Mouse (Mus musculus) kidney, postnatal 0 days (tissue): Measurements from ENCODE around the gene Hpd. TPM values are rescaled to one million over a fixed set of nuclear protein-coding genes. Genes with fewer than 3 reads are reported as not detected.
A peak's percentile ranks its signal among the peaks of the same experiment; 100 is the strongest.

ENCODE experiments used
- ATAC-seq: fragments of 200-750 bp; cut with Nextera tagmentation; replicated peaks from 2 replicates; pipeline ENCODE4 v1.8.0; 2017; ENCODE audit warnings: low read depth, moderate number of reproducible peaks, moderate TSS enrichment, moderate library complexity; ENCODE audit not compliant: low FRiP score
- DNase-seq: peaks from one replicate; pipeline ENCODE4 v3.0.0-alpha.2; 2016; ENCODE audit warnings: low spot score
- H3K27ac ChIP-seq: fragments of 300-500 bp; sonication (generic); 2 replicates; pipeline ENCODE4 v1.5.1; 2014; ENCODE audit warnings: mild to moderate bottlenecking
- H3K27me3 ChIP-seq: fragments of 300-500 bp; sonication (generic); 2 replicates; pipeline ENCODE4 v1.6.1; 2014; ENCODE audit warnings: low read length, mixed read lengths; ENCODE audit not compliant: insufficient read depth
- H3K36me3 ChIP-seq: fragments of 300-500 bp; sonication (generic); 2 replicates; pipeline ENCODE4 v1.6.1; 2014; ENCODE audit warnings: low read length, mixed read lengths; ENCODE audit not compliant: insufficient read depth
- H3K4me1 ChIP-seq: fragments of 300-500 bp; sonication (generic); replicated peaks from 2 replicates; pipeline ENCODE4 v1.6.1; 2014; ENCODE audit warnings: antibody characterized with exemption, low read length, mixed read lengths; ENCODE audit not compliant: insufficient read depth
- H3K4me2 ChIP-seq: fragments of 300-500 bp; sonication (generic); 2 replicates; pipeline ENCODE4 v1.6.1; 2014; ENCODE audit warnings: mild to moderate bottlenecking, low read length, moderate library complexity, mixed read lengths
- H3K4me3 ChIP-seq: fragments of 300-500 bp; sonication (generic); replicated peaks from 2 replicates; pipeline ENCODE4 v1.5.1; 2014; ENCODE audit warnings: low read depth, low read length
- H3K9ac ChIP-seq: fragments of 300-500 bp; sonication (generic); 2 replicates; pipeline ENCODE4 v1.6.1; 2014; ENCODE audit warnings: low read depth, low read length
- H3K9me3 ChIP-seq: fragments of 300-500 bp; sonication (generic); replicated peaks from 2 replicates; pipeline ENCODE4 v1.6.1; 2016; ENCODE audit warnings: low read length, inconsistent platforms, mixed read lengths
- CTCF ChIP-seq: IDR thresholded peaks from 2 replicates; pipeline ENCODE4 v1.5.1; 2016; ENCODE audit warnings: antibody characterized with exemption, low read depth, mild to moderate bottlenecking, moderate library complexity
- WGBS: fragments of 180-500 bp; shearing (Covaris S2); extraction: QIAGEN DNeasy Blood & Tissue Kit; methylation state at CpG from one replicate; pipeline ENCODE4 v1.1.7; 2014; 5-methylcytosine and 5-hydroxymethylcytosine counted together
- polyA plus RNA-seq: library from polyadenylated mRNA; unstranded; fragments of >200 nt; fragmentation: Nextera tagmentation; extraction: Ambion mirVana; gene quantifications from 2 replicates; pipeline ENCODE4 v1.2.1, GENCODE M21; 2015

Hpd gene
- polyA plus RNA-seq, 1 experiment from 2014 or later = 0.45 TPM

DNA sequence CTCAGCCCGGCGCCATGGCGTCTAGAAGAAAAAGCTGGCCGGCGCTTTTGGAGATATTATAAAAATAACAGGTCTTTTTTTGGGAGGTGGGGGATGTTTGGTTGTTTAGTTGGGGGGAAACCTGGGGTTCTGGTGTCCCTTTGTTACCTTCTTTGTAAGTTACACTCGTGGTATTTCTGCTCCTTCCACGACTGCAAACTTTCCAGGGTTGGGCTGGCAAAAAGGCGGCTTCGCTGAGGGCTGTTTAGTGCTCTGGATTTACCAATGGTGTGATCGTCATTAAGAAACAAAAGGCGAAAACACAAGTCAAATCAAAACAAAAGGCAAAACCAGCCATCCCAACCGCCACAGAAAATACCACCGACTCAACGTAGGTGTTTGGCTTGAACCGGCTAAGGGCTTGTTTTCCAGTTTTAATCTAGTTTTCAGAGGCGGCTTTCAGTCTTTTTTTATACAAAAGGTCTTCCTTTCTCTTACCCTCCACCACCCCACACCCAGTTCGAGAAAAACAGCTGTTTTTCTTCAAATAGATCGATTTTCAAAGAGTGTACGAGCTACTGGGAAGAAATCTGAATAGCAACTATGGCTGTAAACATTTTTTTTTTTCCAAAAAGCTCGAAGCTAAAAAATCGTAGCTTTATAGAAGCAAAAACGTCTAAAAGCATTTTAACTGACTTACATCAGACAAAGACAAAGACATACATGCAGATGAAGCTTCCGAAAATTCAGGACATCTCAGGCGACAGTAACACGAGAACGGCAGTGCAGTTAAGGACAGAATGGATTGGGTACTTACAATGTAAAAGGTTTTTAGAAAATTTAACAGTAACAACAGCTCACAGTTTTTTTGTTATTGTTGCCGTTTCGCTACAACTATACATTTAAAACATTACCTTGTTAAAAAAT, 42.6 kb downstream of the Hpd start:
- Histone ChIP-seq H3K27ac (peak overlapping the region; percentile 100), H3K36me3 (no peaks in the 10 kb centered on the region), H3K9me3 (no peaks in the 10 kb centered on the region), H3K9ac (peak overlapping the region; percentile 94), H3K27me3 (no peaks in the 10 kb centered on the region), H3K4me3 (peak overlapping the region; percentile 87), H3K4me1 (peaks cover 43% of the 10 kb centered on the region), H3K4me2 (peak overlapping the region; percentile 100)
- no peak for DNase-seq
- TF ChIP-seq CTCF = no peak
- ATAC-seq = no peak
- under 1% methylated on average over 28 of the region's 28 CpGs for WGBS

DNA sequence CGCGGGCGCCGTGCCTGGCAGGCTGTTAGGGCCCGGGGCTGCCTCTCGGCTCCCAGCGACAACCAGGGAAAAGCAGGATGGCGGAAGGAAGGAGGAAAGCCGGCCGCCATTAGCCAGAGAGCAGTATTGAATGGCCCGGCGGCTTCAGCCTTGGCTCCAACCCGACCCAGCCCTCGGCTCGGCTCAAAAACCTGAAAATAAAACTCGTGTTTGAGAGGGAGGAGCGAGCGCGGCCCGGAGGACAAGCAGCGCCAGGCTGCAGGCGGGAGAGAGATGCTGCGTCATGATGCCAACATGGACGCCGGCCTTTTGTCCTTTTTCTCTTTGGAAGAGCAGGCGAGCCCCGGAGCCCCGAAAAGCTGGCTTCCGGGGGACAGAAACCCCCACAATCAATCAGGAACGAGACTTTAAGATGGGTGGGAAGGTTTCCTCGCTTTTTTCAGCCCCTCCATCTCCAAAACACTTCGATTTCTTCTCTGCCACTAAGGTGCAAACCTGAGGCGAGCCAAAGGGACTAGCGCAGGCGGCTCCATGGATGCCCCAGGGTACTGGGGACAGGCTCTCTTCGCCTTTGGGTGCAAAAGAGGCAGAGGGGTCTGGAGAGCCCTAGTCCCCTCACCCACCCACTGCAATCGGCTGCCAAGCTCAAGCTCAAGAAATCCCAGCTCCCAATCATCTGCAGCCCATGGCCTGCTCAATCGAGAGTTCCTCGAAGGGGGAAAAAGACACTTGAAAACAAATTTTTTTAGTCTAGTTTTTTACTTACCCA, 43.4 kb downstream of the Hpd start:
- peak overlapping the region; percentile 100 for H3K4me2 ChIP-seq
- no peaks in the 10 kb centered on the region for H3K27me3 ChIP-seq
- peak overlapping the region; percentile 94 for H3K9ac ChIP-seq
- DNase-seq = peak; percentile 92
- no peaks in the 10 kb centered on the region for H3K36me3 ChIP-seq
- peak overlapping the region; percentile 100 for H3K27ac ChIP-seq
- peaks cover 43% of the 10 kb centered on the region for H3K4me1 ChIP-seq
- no peak for TF ChIP-seq CTCF
- no peaks in the 10 kb centered on the region for H3K9me3 ChIP-seq
- no peak for ATAC-seq
- H3K4me3 ChIP-seq = peak overlapping the region; percentile 87
- WGBS = under 1% methylated on average over 39 of the region's 39 CpGs

DNA sequence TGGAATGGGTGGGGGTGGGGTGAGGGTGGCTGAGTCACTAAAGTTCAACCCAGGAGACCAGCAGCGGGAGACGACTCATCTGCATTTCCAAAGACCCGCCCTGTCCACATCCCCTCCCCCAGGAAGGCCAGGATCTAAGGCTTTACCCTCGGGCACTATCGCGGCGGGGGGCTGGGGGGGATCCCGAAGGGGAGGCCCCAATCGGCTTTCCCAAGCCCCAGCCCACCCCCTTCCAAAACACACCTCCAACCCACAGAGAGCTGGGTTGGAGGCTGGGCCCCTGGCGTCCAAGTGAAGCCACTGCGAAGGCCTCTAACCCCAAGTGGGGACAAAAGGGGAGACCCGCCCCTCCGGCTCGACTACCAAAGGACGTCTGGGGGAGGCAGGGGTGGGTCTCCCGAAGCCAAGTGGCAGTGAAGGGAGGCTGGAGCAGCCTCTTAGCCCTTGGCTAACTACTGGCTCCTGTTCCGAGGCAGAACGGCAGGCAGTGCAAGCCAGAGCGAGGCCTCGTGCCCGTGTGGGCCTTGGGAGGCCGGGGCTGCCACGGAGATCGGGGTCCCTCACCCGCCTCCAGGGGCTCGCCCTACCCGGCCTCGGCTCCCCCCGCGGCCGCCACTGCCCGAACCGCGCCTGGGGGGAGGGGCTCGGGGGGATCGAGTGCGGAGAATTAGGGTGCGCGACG, 44.2 kb downstream of the Hpd start:
- no peaks in the 10 kb centered on the region for H3K36me3 ChIP-seq
- H3K27ac ChIP-seq = peak overlapping the region; percentile 100
- peak; percentile 92 for DNase-seq
- peak; percentile 43 for ATAC-seq
- peaks cover 45% of the 10 kb centered on the region for H3K4me1 ChIP-seq
- peak overlapping the region; percentile 87 for H3K4me3 ChIP-seq
- H3K9ac ChIP-seq = peak overlapping the region; percentile 94
- WGBS = under 1% methylated on average over 30 of the region's 40 CpGs
- H3K9me3 ChIP-seq = no peaks in the 10 kb centered on the region
- H3K4me2 ChIP-seq = peak overlapping the region; percentile 100
- peak; percentile 27; the same call in 1 of the 2 replicates for TF ChIP-seq CTCF
- H3K27me3 ChIP-seq = no peaks in the 10 kb centered on the region

DNA sequence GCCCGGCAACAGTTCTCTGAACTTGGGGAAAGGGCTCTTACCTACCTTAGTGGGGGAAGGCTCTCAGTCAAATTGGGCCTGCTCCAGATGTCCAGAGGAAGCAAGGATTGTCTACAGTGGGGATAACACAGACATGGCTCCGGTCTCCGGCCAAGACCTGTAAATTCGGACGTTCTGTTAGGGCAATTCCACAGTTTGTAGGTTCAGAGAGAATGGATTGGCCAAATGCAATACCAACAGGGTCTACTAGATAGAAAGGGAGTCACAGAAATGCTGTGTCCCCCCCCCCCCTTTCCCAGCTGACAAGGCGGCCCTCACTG, 44.7 kb downstream of the Hpd start:
- Histone ChIP-seq H3K27ac (peak overlapping the region; percentile 100), H3K9ac (peak overlapping the region; percentile 94), H3K4me3 (peak overlapping the region; percentile 87), H3K36me3 (no peaks in the 10 kb centered on the region), H3K4me2 (peak overlapping the region; percentile 100), H3K4me1 (peaks cover 45% of the 10 kb centered on the region), H3K27me3 (no peaks in the 10 kb centered on the region), H3K9me3 (no peaks in the 10 kb centered on the region)
- DNase-seq = no peak
- ATAC-seq = no peak
- WGBS = 0% methylated on average over 6 of the region's 6 CpGs
- TF ChIP-seq CTCF = no peak

DNA sequence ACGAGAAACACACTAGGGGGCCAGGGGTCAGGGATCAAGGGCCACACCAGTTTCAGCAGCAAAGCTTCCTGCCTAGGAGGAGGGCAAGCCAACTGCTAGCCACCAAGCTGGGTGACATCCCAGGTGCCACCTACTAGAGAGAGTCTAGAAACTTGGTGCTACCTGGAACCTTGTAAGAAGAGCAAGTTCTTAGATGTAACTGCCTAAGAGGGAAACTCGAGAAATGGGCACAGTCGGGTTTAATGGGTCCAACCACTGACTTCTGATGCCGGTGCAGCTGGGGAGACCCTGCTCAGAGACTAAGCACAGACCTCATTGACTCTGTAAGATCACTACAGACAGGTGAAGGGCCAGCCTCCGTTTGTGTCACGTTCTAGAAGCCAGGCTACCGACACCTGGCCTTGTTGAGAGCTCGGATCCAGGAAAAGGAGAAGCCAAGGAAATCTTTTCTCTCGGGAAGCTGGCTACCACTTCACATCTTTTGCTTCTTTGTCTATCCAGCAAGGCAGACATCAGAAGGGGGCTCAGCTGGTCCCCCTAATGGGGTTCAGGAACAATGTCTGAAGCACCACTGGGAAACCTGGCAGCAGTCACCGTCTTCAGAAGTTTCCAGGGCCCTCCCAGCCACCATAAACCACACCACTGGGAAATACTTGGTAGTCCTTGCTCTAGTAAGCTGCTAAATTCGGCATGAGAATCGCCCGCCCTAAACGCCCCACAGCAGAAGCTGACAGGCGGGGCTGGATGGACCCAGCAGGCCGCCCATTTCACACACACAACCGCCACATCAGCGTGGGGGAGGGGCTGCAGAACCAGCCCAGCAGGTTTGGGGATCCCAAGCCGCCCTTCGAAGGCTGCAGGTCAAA, 45.2 kb downstream of the Hpd start:
- no peak for ATAC-seq
- peaks cover 48% of the 10 kb centered on the region for H3K4me1 ChIP-seq
- peak overlapping the region; percentile 94 for H3K9ac ChIP-seq
- TF ChIP-seq CTCF = no peak
- no peaks in the 10 kb centered on the region for H3K27me3 ChIP-seq
- H3K4me2 ChIP-seq = peak overlapping the region; percentile 100
- WGBS = 4% methylated on average over 20 of the region's 20 CpGs
- no peaks in the 10 kb centered on the region for H3K36me3 ChIP-seq
- DNase-seq = peak; percentile 75
- H3K4me3 ChIP-seq = peak overlapping the region; percentile 87
- H3K27ac ChIP-seq = peak overlapping the region; percentile 100
- H3K9me3 ChIP-seq = no peaks in the 10 kb centered on the region
